Mouse (Mus musculus): ENCODE measurements at regions not wholly inside any gene's neighbourhood (a gene's known extent, or its start where the extent isn't known, plus 50 kb on each side); places are given as distances from the start of the nearest gene placed in this dataset.

- TF ChIP-seq CTCF (IDR thresholded peaks at IDR 0.05; ENCODE audit: borderline replicate concordance, insufficient read depth, low read depth, low read length) (no peak), POLR2A (IDR thresholded peaks at IDR 0.05; ENCODE audit: borderline replicate concordance, insufficient read depth, low read length) (no peak)
Measured at GRCm38 (mm10) chr1:160850674-160851073, 55.5 kb upstream of the Rc3h1 start.
